Comparison of ENCODE assay signal across 9 mouse cellular contexts in genomic region chr14:34363490-34364253, GRCm38 (mm10). TPM values are rescaled to one million over a fixed set of nuclear protein-coding genes. Genes with fewer than 3 reads are reported as not detected.
DNase-seq lines count a peak whose midpoint lies in the region; ATAC-seq and TF ChIP-seq lines count a peak whose summit lies in the region.
"Had no signal": no experiment of that assay in that cellular context is flagged by ENCODE, and none has a peak within 500 bp of the region (broad histone marks: within the 10 kb centered on the region; RNA-seq: fewer than 3 reads in every experiment).

No protein-coding gene starts in this region.

- POLR2A ChIA-PET in Patski (lab: Charles Lee) = no interaction called here

- H3K9me3 ChIP-seq in hindbrain, embryonic 11.5 days (ENCODE audit: control insufficient read depth, low read length) = no peaks in the 10 kb centered on the region

- no peak for DNase-seq in Patski (ENCODE audit: low read depth, low spot score)
- peak; percentile 56 for DNase-seq in cerebellum, adult 8-10 months
- DNase-seq in frontal cortex, postnatal 14 days (ENCODE audit: low spot score in 2 of 2) = peak; percentile 29 to 37
- DNase-seq in hindbrain, embryonic 11.5 days (ENCODE audit: low spot score) = peak; percentile 71
- peak; percentile 41 for DNase-seq in left cerebral cortex, adult 11 months (ENCODE audit: low spot score)
- DNase-seq in lung, postnatal 25 days (ENCODE audit: low spot score) = peak; percentile 82
- DNase-seq in retina, embryonic 14.5 days (ENCODE audit: low spot score) = peak; percentile 74

- peak overlapping the region; percentile 44 for H3K4me2 ChIP-seq in hindbrain, embryonic 11.5 days (replicated peaks; ENCODE audit: low read depth, low read length)

- H3K4me3 ChIP-seq in hindbrain, embryonic 11.5 days (ENCODE audit: low read depth, low read length) = peak overlapping the region; percentile 30

- peak; percentile 92 for ATAC-seq in Patski
- ATAC-seq in hindbrain, embryonic 11.5 days (ENCODE audit: low FRiP score) = peak; percentile 81
- ATAC-seq in erythroid progenitor cell, adult 5-6 weeks (replicated peaks; ENCODE audit: low FRiP score, poor library complexity, severe bottlenecking) = no peak

- H3K4me1 ChIP-seq in hindbrain, embryonic 11.5 days (replicated peaks; ENCODE audit: control insufficient read depth, insufficient read depth, low read length) = no peaks in the 10 kb centered on the region

- CTCF ChIA-PET in Patski (lab: Charles Lee) = interaction anchor here (1.2 to 2.6 kb wide), 8 partner anchors 8 to 173 kb away, joined by 3 to 11 read pairs (median 6); partner anchors contain the start of gene Mmrn2

- 2% methylated on average over 32 of the region's 32 CpGs for WGBS in hindbrain, embryonic 11.5 days

- in situ Hi-C loops in Patski (cut with MboI; ENCODE audit: low pct_unique_long_range_greater_than_20kb) = loop anchor here (5.0 to 10.0 kb wide), 2 partner anchors 91 to 259 kb away; partner anchors contain the start of gene A630023A22Rik

- H3K9ac ChIP-seq in hindbrain, embryonic 11.5 days (ENCODE audit: low read depth, low read length) = peak overlapping the region; percentile 51

- H3K36me3 ChIP-seq in hindbrain, embryonic 11.5 days (ENCODE audit: control insufficient read depth, insufficient read depth, low read length) = no peaks in the 10 kb centered on the region

- H3K27ac ChIP-seq in hindbrain, embryonic 11.5 days (ENCODE audit: low read depth, low read length) = no peak overlapping the region

- no peaks in the 10 kb centered on the region for H3K27me3 ChIP-seq in Patski
- no peaks in the 10 kb centered on the region; the same call in 1 of the 2 replicates for H3K27me3 ChIP-seq in hindbrain, embryonic 11.5 days (ENCODE audit: control insufficient read depth, insufficient read depth, low read length)

- no peak for TF ChIP-seq CTCF in Patski (IDR thresholded peaks at IDR 0.05)

RNA-seq across cellular contexts. Expression of gene Fam25c, which starts 8.4 kb away (rescaled TPM):
- polyA plus RNA-seq in Patski (2021) = not detected
- not detected in 2 replicates for polyA plus RNA-seq in hindbrain, embryonic 11.5 days (2014; fragmentation: Nextera tagmentation; extraction: Ambion mirVana)
- not detected in 2 replicates for total RNA-seq in erythroid progenitor cell, adult 5-6 weeks (2015; ENCODE audit: low replicate concordance)
- total RNA-seq in erythroid progenitor cell, adult 5-6 weeks (2017; ENCODE audit: low replicate concordance) = not detected in 2 replicates
- total RNA-seq: neutrophil, adult 5-6 weeks had no signal

RNA-seq across cellular contexts. Expression of gene Sncg, which starts 10.9 kb away (rescaled TPM):
- polyA plus RNA-seq in Patski (2021) = not detected
- polyA plus RNA-seq in hindbrain, embryonic 11.5 days (2014; fragmentation: Nextera tagmentation; extraction: Ambion mirVana) = 123 and 152 TPM in 2 replicates
- not detected in 2 replicates for total RNA-seq in erythroid progenitor cell, adult 5-6 weeks (2015; ENCODE audit: low replicate concordance)
- not detected in 2 replicates for total RNA-seq in erythroid progenitor cell, adult 5-6 weeks (2017; ENCODE audit: low replicate concordance)
- total RNA-seq: neutrophil, adult 5-6 weeks had no signal

RNA-seq across cellular contexts. Expression of gene Mmrn2, which starts 11.6 kb away (rescaled TPM):
- 0.04 TPM for polyA plus RNA-seq in Patski (2021)
- polyA plus RNA-seq in hindbrain, embryonic 11.5 days (2014; fragmentation: Nextera tagmentation; extraction: Ambion mirVana) = 4.4 and 4.7 TPM in 2 replicates
- not detected in 2 replicates for total RNA-seq in erythroid progenitor cell, adult 5-6 weeks (2015; ENCODE audit: low replicate concordance)
- 0.26 TPM in 1 of 2 replicates, not detected in the other for total RNA-seq in erythroid progenitor cell, adult 5-6 weeks (2017; ENCODE audit: low replicate concordance)
- total RNA-seq: neutrophil, adult 5-6 weeks had no signal

RNA-seq across cellular contexts. Expression of gene Glud1, which starts 53.1 kb away (rescaled TPM):
- 263 TPM for polyA plus RNA-seq in Patski (2021)
- polyA plus RNA-seq in hindbrain, embryonic 11.5 days (2014; fragmentation: Nextera tagmentation; extraction: Ambion mirVana) = 86.0 and 95.1 TPM in 2 replicates
- 38.6 and 46.5 TPM in 2 replicates for total RNA-seq in erythroid progenitor cell, adult 5-6 weeks (2015; ENCODE audit: low replicate concordance)
- 16.0 and 21.9 TPM in 2 replicates for total RNA-seq in erythroid progenitor cell, adult 5-6 weeks (2017; ENCODE audit: low replicate concordance)

RNA-seq across cellular contexts. Expression of gene Shld2, which starts 53.4 kb away (rescaled TPM):
- 7.0 TPM for polyA plus RNA-seq in Patski (2021)
- 7.1 and 8.5 TPM in 2 replicates for polyA plus RNA-seq in hindbrain, embryonic 11.5 days (2014; fragmentation: Nextera tagmentation; extraction: Ambion mirVana)
- total RNA-seq in erythroid progenitor cell, adult 5-6 weeks (2015; ENCODE audit: low replicate concordance) = 0.42 and 6.5 TPM in 2 replicates
- total RNA-seq in erythroid progenitor cell, adult 5-6 weeks (2017; ENCODE audit: low replicate concordance) = 0.83 and 6.9 TPM in 2 replicates

Comparison
In these comparisons a context has a peak if more than half of its experiments do, and no peak if none do; other contexts are left out.
1. RNA of gene Sncg, which starts 10.9 kb away (polyA plus RNA-seq): 123 to 152 TPM in hindbrain, embryonic 11.5 days; not detected in Patski (single experiment); every median in the first group is over 100 times any median in the second.